Mouse (Mus musculus) stomach, postnatal 0 days (tissue): ENCODE results near the gene Acnat1.

Experiments used
- CTCF ChIP-seq: IDR thresholded peaks from 2 replicates; pipeline ENCODE4 v1.5.1; 2016; ENCODE audit warnings: antibody characterized with exemption, low read depth, mild to moderate bottlenecking, moderate library complexity
- EP300 ChIP-seq: optimal IDR thresholded peaks from 2 replicates; pipeline ENCODE3; 2016; ENCODE audit warnings: antibody characterized with exemption

DNA sequence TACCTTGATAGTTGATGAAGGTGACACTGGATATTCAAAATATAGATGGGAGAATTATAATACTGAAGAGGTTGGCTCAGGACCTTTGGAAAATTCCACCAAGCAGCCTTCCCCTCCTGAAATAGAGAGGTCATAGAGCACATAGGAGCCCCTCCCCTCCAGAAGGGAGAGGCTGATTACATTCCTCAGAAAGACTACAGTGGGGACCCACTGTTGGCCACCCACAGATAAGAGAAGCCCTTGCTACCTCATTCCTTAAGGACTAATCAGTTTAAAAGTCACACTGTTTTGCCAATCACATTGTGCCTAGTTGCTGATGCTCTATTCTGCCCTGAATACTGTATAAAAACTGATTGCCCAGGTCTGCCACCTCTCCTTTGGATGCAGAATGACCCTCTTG, 871 bp upstream of the Acnat1 start:
- TF ChIP-seq CTCF, result no peak
- TF ChIP-seq EP300, result no peak
